Mouse (Mus musculus) CH12.LX (cell line): Measurements from ENCODE around the gene Ldb2.

Experiments
- CHD2 ChIP-seq: IDR thresholded peaks from 2 replicates; pipeline ENCODE4 v1.6.1; 2011; ENCODE audit warnings: low read length, improper control_type of control experiment
- CTCF ChIP-seq, 2 experiments: IDR thresholded peaks in 1 of 2; conservative IDR thresholded peaks in 1 of 2; 2 replicates each; pipeline ENCODE4 v1.5.1; 2011 to 2012; ENCODE audit warnings: low read depth in 2 of 2, low read length in 2 of 2, improper control_type of control experiment in 1 of 2, inconsistent platforms in 1 of 2, mild to moderate bottlenecking in 1 of 2, moderate library complexity in 1 of 2
- GABPA ChIP-seq: IDR thresholded peaks from 2 replicates; pipeline ENCODE4 v1.6.1; 2012; ENCODE audit warnings: low read depth, low read length, improper control_type of control experiment, inconsistent platforms; ENCODE audit not compliant: insufficient replicate concordance
- JUN ChIP-seq: IDR thresholded peaks from 2 replicates; pipeline ENCODE4 v1.6.1; 2011; ENCODE audit warnings: low read depth, mild to moderate bottlenecking, low read length, improper control_type of control experiment, moderate library complexity; ENCODE audit not compliant: insufficient read depth
- MEF2A ChIP-seq: IDR thresholded peaks from 2 replicates; pipeline ENCODE4 v1.6.1; 2014; ENCODE audit warnings: low read depth, mild to moderate bottlenecking, inconsistent platforms, low read length, improper control_type of control experiment, borderline replicate concordance
- POLR2A ChIP-seq: IDR thresholded peaks from 2 replicates; pipeline ENCODE4 v1.6.1; 2011; ENCODE audit warnings: low read depth, mild to moderate bottlenecking, improper control_type of control experiment, low read length
- SMC3 ChIP-seq: IDR thresholded peaks from 2 replicates; pipeline ENCODE4 v1.6.1; 2011; ENCODE audit warnings: low read depth, low read length, improper control_type of control experiment

DNA sequence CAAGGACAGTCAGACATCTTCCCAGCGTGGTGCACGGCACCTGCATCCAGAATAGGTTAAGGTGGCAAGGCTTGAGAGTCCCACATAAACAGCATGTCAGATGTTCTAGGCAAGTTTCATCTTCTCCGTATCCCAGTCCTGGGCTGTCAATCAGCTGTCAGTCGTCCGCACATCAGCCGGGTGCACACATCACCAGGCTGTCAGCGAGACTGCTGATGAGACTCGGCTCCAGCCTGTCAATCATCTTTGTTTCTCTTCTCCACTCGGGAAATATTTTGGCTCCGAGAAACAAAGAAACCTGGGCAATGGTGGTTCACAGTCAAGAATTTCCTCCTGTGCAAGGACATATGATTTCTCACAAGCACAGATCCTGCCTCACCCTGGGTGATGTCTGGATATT, 132.1 kb downstream of the Ldb2 start:
- TF ChIP-seq GABPA (no peak), POLR2A (no peak), SMC3 (no peak), CHD2 (no peak), CTCF (conservative IDR thresholded peaks at IDR 0.05 in 1 of 2, IDR thresholded peaks at IDR 0.05 in 1 of 2; ENCODE audit: low read depth in 2 of 2, low read length in 2 of 2) (no peak), MEF2A (no peak), JUN (no peak)
